Mouse (Mus musculus) inflammation-experienced regulatory T-cells, adult 6 months (primary cell): ENCODE data around the gene Nedd8. TPM values are rescaled to one million over a fixed set of nuclear protein-coding genes. Genes with fewer than 3 reads are reported as not detected.
A peak's percentile ranks its signal among the peaks of the same experiment; 100 is the strongest.

ENCODE experiments used
- ATAC-seq: one replicate; pipeline ENCODE4 v1.8.0; 2017
- polyA plus RNA-seq, 3 experiments: library from polyadenylated mRNA; unstranded; fragments of 100-300 nt; shearing (Covaris generic); gene quantifications; one replicate each; pipeline ENCODE4 v1.2.1; 2017

The Nedd8 gene
- 100 to 1,000 TPM; 335 to 412 (median 375) TPM for polyA plus RNA-seq

DNA sequence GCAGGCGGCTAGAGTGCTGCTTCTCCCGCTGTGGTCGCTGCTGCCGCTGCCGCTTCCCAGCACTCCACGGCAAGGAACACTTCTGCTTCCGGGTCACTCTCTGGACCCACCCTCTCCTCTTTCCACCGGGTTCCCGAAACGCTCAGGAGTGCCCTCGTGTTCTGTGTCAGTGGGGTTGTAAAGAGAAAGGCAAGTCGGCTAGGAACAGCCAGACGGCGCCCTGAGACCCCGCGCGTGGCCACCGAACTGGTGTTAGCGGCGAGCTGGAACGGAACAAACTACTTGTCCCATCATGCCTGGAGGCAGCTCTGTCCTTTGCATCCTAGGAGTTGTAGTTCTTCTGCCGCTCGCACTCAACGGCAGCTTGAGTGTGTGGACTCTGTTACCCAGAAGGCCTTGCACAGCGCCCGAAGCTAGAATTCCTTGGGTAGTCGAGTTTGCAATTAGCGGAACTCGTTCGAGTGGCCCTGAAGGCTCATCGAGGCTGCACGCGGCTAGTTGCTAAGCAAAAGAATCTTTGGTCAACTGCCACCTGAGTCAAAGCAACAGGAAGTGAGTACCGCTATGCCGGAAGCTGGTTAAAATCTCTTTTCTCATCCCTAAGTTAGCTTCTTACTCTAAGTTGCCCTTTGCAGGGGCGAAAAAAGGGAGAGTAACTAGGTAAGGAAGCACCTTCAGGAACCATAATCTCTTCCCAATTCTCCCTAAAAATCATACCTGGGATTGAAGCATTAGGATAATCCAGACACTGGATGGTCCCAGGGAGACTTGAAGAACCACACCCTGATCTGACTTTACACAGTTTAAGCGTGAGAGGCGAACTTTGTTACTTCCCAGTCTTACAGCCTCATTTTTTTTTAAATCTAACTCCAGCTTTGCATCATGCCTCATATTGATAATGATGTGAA lies at the start of gene Nedd8, which contains the start of gene Gmpr2:
TSS of gene Nedd8 (minus strand) at position 292 of the 908 bp plus-strand sequence.
TSS of gene Gmpr2 (plus strand) at position 109 of the 908 bp plus-strand sequence.
- peak; percentile 98 for ATAC-seq

GRCm38 (mm10) chr14:55721076-55721475 lies 49.2 kb upstream of the Nedd8 start:
- no peak for ATAC-seq

DNA sequence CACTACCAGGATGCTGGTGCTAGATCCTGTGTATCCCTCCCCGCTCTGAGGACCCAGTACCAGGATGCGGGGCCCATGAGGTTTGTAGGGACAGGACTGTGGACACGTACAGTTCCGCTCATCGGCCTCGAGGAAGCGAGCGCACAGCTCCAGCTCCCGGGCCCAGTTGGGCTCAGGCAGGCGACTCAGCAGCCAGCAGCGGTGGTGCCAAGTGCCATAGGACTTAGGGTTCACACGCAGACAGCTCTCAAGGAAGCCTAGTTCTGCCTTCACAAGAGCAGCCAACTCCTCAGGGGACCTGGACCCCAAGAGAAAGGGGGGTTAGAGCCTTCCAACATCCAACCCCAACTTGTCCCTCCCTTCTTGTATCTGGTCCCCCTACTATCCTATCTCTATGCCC lies 48.7 kb upstream of the Nedd8 start:
- no peak for ATAC-seq

GRCm38 (mm10) chr14:55719737-55720136 lies 47.8 kb upstream of the Nedd8 start:
- ATAC-seq: no peak

- no peak for ATAC-seq
Observed at GRCm38 (mm10) chr14:55716884-55717283, 45.0 kb upstream of the Nedd8 start.

- ATAC-seq: no peak
Observed at GRCm38 (mm10) chr14:55716271-55716670, 44.3 kb upstream of the Nedd8 start.

DNA sequence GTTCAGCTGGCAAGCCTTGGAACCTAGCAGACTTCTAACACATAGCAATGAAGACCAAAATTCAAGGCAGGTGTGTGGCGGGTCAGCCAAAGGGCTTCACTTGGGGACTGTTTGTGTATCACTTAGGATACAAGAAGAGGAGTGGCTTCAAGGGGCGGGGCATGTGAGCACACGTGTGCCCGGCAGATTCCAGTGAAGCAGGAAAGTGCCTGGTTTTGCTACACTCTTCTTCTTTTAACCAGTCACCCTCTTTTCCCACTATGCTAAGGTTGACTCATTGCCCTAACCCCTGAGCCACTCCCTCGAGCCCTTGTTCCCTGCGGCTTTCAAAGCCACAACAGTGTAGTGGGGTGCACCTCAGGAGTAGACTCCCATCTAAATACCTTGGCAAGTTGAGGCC lies 43.0 kb upstream of the Nedd8 start:
- ATAC-seq: no peak

DNA sequence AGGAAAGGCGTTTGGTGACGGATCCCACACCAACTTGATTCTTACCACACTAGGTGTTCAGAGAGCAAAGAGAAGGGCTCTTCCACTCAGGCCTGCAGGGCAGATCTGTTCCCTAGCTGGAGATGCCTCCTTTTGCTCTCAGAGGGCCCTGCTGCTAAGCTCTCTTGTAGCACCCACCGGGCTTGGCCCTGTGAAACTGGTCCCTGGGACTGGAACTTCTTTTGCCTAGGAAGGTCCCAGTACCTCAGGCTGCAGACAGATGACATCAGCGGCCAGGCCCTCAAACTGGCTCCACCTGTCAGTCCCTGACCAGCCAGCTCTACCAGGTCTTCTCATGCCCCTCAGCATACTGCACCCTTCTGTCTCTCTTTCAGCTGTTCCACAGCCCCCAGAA lies 41.8 kb upstream of the Nedd8 start, which contains the start of gene Tgm1:
TSS of gene Tgm1 (minus strand) at position 198 of the 394 bp plus-strand sequence.
- ATAC-seq: no peak

DNA sequence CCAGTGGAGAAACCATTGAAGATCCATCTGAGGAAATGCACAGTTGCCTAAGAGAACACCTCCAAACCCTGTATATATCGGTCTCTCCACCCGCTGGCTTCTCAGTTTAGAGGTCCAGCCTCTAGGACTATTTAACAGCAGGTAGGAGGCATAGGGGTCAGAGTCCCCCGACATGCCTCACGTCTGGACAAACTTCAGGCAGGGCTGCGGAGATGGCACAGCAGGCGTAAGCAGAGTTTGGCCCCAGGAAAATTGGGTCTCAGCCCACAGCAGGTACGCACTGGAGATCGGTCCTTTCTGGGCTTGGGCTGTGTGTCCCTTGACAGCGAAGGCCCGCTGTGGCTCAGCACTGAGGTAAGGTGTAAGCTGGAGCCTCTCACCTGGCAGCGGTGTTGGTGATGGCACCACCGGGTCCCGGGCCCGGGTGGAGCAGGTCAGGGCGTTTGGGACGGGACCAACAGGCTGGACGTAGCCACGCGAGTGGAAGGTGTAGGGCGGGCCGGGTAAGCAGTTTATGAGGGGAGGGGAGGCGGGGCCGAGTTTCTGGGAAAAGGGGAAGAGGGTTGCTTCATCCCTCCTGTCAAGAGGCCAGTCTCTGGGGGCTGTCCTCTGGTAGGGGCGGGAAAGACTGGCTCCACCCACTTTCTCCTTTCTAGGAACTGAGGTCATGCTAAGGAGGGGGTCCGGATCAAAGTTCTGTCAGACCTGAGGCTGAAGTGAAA lies 41.2 kb upstream of the Nedd8 start:
- ATAC-seq: no peak

GRCm38 (mm10) chr14:55711786-55712185 lies 39.9 kb upstream of the Nedd8 start:
- no peak for ATAC-seq

DNA sequence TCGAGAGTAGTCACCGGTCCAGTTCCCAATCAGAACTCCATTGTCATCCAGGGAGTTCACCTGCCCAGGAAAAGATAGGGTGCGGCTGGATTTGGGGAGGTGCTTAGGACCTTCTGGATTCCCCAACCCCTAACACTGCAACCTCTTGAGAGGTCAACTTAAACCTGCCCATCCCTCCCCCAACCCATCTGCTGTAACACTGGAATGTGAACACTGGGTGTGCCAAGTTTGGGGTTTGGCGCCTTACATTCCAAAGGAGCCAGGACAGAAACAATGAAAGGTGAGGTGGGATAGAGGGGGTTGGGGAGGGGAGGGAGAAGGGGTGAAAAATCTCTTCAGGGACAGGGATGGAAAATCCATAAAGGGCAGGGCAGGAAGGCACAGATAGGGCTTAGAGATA lies 37.6 kb upstream of the Nedd8 start:
- no peak for ATAC-seq

- ATAC-seq: no peak
Observed at GRCm38 (mm10) chr14:55707397-55707796, 35.5 kb upstream of the Nedd8 start.

DNA sequence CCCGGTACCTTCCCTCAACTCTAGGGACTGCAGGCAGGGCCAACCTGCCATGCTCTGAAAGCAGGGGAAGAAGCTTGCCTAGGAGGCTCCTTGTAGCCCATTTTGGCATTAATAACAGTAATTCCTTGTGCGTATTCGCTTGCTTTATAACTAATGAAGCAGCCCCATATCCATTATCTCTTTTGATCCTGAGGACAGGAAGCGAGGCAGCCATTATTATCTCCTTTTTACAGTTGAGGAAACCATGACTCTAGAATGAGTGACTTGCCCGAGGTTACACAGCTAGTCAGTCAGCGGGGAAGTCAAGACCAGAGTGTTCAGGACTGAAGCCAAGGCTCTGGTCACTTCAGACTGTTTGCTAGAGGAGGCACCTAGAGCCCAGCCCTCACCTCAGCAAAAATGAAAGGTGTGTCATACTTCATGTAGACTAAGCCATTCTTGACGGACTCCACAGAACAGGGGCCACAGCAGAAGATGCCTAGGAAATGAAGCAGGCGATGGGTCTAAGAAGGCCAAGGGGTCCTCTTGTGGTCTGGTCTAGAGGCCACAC lies 34.2 kb upstream of the Nedd8 start:
- ATAC-seq: no peak

DNA sequence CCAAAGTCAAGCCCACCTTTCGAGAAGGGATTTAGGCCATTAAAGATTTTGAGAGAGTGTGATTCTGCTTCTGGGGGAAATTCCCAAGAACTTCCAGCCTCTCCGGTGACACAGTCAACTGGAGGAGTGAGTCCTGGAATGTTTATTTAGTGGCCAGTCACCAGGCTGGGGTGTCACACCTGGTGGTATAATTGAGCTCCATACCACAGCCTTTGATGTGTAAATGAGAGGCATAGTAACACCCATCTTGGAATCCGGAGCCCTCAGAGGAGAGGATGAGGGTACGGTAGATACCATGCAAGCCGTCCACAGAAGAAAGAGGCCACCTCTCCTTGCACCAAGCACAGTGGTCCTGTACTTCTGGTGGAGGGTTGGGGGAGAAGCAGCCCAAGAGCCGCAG lies 30.8 kb upstream of the Nedd8 start:
- no peak for ATAC-seq

GRCm38 (mm10) chr14:55701131-55701530 lies 29.2 kb upstream of the Nedd8 start:
- ATAC-seq: no peak

DNA sequence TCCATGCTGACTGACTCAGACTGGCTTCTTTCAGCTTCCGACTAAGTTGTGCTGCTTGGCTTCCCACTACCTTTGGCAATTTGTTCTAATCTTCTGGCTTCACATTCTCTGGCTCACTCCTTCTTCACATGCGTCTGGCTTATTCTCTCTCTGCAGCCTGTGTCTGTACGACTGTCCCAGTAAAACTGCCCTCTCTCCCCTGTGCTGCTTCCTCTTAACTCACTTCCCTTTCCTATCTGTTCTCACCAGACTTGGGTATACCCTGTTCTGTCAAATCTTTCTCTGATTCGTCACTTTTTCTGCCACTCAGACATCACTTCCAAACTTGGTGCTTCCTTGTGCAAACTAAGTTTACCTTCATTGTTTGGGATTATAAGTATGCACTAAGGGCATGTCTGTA lies 25.3 kb upstream of the Nedd8 start:
- no peak for ATAC-seq

DNA sequence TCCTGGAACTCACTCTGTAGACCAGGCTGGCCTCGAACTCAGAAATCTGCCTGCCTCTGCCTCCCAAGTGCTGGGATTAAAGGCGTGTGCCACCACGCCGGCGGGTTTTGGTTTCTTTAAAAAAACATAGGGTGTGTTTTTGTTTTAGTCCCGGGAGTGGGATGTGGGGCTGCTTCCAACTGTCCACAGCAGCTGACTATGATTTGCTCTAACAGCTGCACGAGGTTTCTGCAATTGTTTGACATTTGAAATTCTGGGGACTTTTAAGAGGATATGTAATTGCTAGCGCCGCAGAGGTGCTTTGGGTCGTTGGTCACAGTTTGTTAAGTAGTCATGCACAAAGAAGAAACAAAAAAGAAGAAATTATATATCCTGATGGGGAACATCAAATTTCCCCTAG lies 17.5 kb upstream of the Nedd8 start:
- no peak for ATAC-seq

DNA sequence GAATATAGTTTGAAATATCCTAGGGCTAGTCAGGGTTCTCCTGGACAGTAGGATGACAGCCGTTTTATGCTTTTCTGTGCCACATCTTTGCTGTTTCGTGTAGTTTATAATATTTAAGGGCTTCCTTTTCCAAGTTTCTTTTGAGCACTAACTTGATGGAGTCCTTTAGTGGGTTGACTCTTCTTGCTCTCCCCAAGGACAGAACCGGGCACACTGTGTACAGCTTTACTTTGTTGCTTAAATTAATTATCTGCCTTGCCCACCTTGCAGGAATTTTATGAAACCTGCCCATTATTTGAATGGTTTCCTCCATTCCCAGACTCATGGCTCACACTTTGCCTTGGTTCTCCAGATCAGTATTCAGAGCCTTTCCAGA lies 10.2 kb upstream of the Nedd8 start:
- no peak for ATAC-seq

DNA sequence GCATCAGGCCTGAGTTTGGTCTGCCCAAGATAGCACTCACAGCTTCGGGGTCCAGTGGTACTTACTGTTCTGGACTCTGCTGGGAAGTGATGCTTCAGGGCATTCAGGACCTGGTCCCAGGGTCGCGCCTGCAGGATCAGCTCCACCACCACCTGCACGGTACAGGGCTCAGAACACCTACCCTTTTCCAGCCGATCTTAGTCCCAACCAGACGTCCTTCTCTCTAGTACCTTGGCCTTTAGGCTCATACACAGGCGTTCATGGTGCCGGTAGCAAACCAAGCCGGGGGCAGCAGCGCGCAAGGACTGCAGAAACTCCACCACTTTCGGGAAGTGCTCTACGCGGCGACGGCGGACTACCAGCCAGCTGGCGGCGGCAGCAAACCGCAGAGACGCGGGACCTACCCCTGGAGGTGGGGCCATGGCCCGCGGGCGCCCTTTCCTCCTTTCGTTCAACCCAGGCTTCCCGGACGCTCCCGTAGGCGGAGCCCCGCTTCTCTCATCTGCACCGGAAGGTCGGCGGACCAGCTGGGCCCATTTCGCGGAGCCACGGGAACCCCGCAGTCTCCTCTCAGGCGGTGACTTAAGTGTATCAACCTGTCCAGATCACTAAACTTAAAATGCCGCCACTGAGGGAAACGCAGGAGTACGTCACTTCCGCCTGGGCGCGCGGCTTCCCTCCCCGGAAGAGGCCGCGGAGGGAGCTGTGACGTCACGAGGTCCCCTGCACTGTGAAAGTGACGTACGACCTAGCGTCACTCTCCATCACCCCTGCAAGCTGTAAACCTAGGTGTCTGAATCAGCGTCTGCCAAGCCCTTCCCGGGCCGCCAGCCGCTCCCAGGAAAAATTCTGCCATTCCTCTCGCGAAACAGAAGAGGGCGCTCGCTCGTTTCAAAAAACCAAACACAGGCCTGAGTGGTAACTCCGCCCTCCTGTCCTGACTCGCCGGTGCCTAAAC lies 9.5 kb upstream of the Nedd8 start, which contains the start of gene Tinf2:
TSS of gene Tinf2 (minus strand) at position 661 of the 958 bp plus-strand sequence.
- peak; percentile 90 for ATAC-seq

DNA sequence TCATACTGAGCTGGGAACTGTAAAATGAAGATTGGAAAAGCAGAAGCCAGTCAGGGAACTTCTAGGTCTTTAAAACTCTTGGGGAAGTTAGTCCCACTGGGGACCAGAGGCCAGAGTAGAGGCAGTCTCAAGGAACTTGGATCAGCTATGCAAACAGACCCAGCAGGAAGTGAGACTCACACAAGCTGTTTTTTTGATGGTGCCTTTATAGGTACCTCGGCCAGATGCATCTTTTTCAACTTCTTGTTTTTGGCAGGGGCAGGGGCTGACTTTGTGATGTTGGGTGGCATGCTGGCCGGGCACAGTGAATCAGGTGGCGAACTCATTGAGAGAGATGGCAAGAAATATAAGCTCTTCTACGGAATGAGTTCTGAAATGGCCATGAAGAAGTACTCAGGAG lies 5.7 kb upstream of the Nedd8 start:
- ATAC-seq: no peak

DNA sequence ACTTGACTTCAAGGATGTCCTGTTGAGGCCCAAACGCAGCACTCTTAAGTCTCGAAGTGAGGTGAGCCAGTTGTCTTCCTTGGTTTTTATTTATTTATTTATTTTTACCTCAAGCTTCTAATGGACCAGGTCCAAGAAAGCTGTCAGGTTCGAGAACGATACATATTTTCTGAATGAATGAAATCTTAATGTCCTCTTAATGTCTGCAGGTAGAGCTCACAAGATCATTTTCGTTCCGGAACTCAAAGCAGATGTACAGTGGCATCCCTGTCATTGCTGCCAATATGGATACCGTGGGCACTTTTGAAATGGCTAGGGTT lies 777 bp upstream of the Nedd8 start:
- no peak for ATAC-seq

- peak; percentile 3 for ATAC-seq
Observed at GRCm38 (mm10) chr14:55671486-55671832, 465 bp downstream of the Nedd8 start.
